Mouse (Mus musculus) cortical plate, adult 2 months (tissue): ENCODE results near the gene Fam19a2.

Source experiments
- CTCF ChIP-seq: fragments of 200-500 bp; IDR thresholded peaks from 2 replicates; pipeline ENCODE4 v1.5.1; 2011; ENCODE audit warnings: mild to moderate bottlenecking, control low read depth, low read length; ENCODE audit not compliant: insufficient read depth; ENCODE audit errors: extremely low read depth
- POLR2A ChIP-seq: fragments of 200-500 bp; IDR thresholded peaks from 2 replicates; pipeline ENCODE4 v1.6.1; 2011; ENCODE audit warnings: mild to moderate bottlenecking, low read length, control low read depth; ENCODE audit not compliant: insufficient read depth; ENCODE audit errors: extremely low read depth

DNA sequence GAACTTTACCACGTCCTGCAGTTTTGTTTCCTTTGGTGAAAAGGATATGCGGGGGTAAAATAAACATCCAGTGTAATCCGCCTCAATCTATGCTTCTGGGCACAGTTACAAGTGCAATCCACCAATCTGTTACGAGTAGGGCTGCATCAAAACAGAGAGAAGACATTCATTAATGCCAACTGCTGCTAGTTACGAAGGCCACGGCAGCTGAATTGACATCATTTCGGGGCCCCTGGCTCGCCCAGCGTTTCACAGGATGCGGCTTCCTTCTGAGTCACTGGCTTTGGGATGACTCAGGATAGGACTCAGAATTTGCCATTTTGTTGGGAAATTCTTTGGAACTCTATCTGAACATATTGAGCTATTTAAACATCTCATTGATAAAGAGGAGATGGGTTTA is 4.8 kb downstream of the Fam19a2 start:
- no peak for TF ChIP-seq CTCF
- no peak for TF ChIP-seq POLR2A
